Mouse (Mus musculus) forebrain, embryonic 16.5 days (tissue): Measurements from ENCODE around the gene Eif4ebp2. TPM values are rescaled to one million over a fixed set of nuclear protein-coding genes. Genes with fewer than 3 reads are reported as not detected.

Source experiments
- ATAC-seq: fragments of 200-750 bp; cut with Nextera tagmentation; 2 replicates; pipeline ENCODE4 v1.8.0; 2017; ENCODE audit warnings: mild to moderate bottlenecking, moderate library complexity
- H3K27ac ChIP-seq: fragments of 300-500 bp; sonication (generic); 2 replicates; pipeline ENCODE4 v1.5.1; 2014; ENCODE audit warnings: low read length, control low read depth
- H3K27me3 ChIP-seq: fragments of 300-500 bp; sonication (generic); replicated peaks from 2 replicates; pipeline ENCODE4 v1.6.1; 2014; ENCODE audit warnings: low read length; ENCODE audit not compliant: control insufficient read depth, insufficient read depth
- H3K36me3 ChIP-seq: fragments of 300-500 bp; sonication (generic); 2 replicates; pipeline ENCODE4 v1.6.1; 2014; ENCODE audit not compliant: control insufficient read depth, insufficient read depth
- H3K4me1 ChIP-seq: fragments of 300-500 bp; sonication (generic); replicated peaks from 2 replicates; pipeline ENCODE4 v1.6.1; 2014; ENCODE audit warnings: low read length; ENCODE audit not compliant: control insufficient read depth, insufficient read depth
- H3K4me2 ChIP-seq: fragments of 300-500 bp; sonication (generic); 2 replicates; pipeline ENCODE4 v1.6.1; 2014; ENCODE audit warnings: mild to moderate bottlenecking, low read length, control low read depth
- H3K4me3 ChIP-seq: fragments of 300-500 bp; sonication (generic); replicated peaks from 2 replicates; pipeline ENCODE4 v1.5.1; 2014; ENCODE audit warnings: mild to moderate bottlenecking, low read length, control low read depth
- H3K9ac ChIP-seq: fragments of 300-500 bp; sonication (generic); replicated peaks from 2 replicates; pipeline ENCODE4 v1.6.1; 2014; ENCODE audit warnings: low read depth, low read length, control low read depth
- H3K9me3 ChIP-seq: fragments of 300-500 bp; sonication (generic); 2 replicates; pipeline ENCODE4 v1.6.1; 2016; ENCODE audit warnings: low read length; ENCODE audit not compliant: control insufficient read depth
- WGBS: fragments of 180-500 bp; shearing (Covaris S2); extraction: QIAGEN DNeasy Blood & Tissue Kit; methylation state at CpG from one replicate; pipeline ENCODE4 v1.1.7; 2014; 5-methylcytosine and 5-hydroxymethylcytosine counted together
- polyA plus RNA-seq: library from polyadenylated mRNA; unstranded; fragments of >200 nt; fragmentation: Nextera tagmentation; extraction: Ambion mirVana; gene quantifications from 2 replicates; pipeline ENCODE4 v1.2.1, GENCODE M21; 2015

Eif4ebp2 gene
- 78.2 and 88.4 TPM in 2 replicates for polyA plus RNA-seq

- under 1% methylated on average over 34 of the region's 36 CpGs for WGBS
- Histone ChIP-seq H3K4me1 (peaks cover 27% of the 10 kb centered on the region), H3K36me3 (no peaks in the 10 kb centered on the region), H3K27ac (peak within 1 kb of the TSS; percentile 81), H3K9me3 (no peaks in the 10 kb centered on the region), H3K27me3 (no peaks in the 10 kb centered on the region), H3K4me3 (peak within 1 kb of the TSS; percentile 100), H3K4me2 (peak within 1 kb of the TSS; percentile 93), H3K9ac (peak within 1 kb of the TSS; percentile 96)
- ATAC-seq: peak; percentile 98
Observed at GRCm38 (mm10) chr10:61452645-61453044, at the start of gene Eif4ebp2. TSS of gene Eif4ebp2 (minus strand) at chr10:61452661.

- H3K9ac ChIP-seq: no peak overlapping the region
- H3K36me3 ChIP-seq: no peaks in the 10 kb centered on the region
- 40% methylated on average over 7 of the region's 7 CpGs for WGBS
- peaks cover 5% of the 10 kb centered on the region; the same call in 1 of the 2 replicates for H3K4me1 ChIP-seq
- H3K4me3 ChIP-seq: no peak overlapping the region
- H3K4me2 ChIP-seq: no peak overlapping the region
- no peak for ATAC-seq
- H3K27me3 ChIP-seq: no peaks in the 10 kb centered on the region
- H3K27ac ChIP-seq: no peak overlapping the region
- H3K9me3 ChIP-seq: no peaks in the 10 kb centered on the region
Observed at GRCm38 (mm10) chr10:61500756-61501155, 48.3 kb upstream of the Eif4ebp2 start.

GRCm38 (mm10) chr10:61499505-61500466 is 47.3 kb upstream of the Eif4ebp2 start:
- Histone ChIP-seq H3K4me2 (no peak overlapping the region), H3K27ac (no peak overlapping the region), H3K4me3 (no peak overlapping the region), H3K9me3 (no peaks in the 10 kb centered on the region), H3K4me1 (peaks cover 5% of the 10 kb centered on the region; the same call in 1 of the 2 replicates), H3K36me3 (no peaks in the 10 kb centered on the region), H3K27me3 (no peaks in the 10 kb centered on the region), H3K9ac (no peak overlapping the region)
- no peak for ATAC-seq
- whole genome bisulfite sequencing: 80% methylated on average over 20 of the region's 20 CpGs

- no peak overlapping the region for H3K4me2 ChIP-seq
- H3K36me3 ChIP-seq: no peaks in the 10 kb centered on the region
- H3K4me3 ChIP-seq: no peak overlapping the region
- H3K4me1 ChIP-seq: peaks cover 5% of the 10 kb centered on the region; the same call in 1 of the 2 replicates
- no peak; the same call in 1 of the 2 replicates for ATAC-seq
- no peaks in the 10 kb centered on the region for H3K27me3 ChIP-seq
- H3K27ac ChIP-seq: no peak overlapping the region
- H3K9me3 ChIP-seq: no peaks in the 10 kb centered on the region
- WGBS: 28% methylated on average over 9 of the region's 9 CpGs
- H3K9ac ChIP-seq: no peak overlapping the region
Observed at GRCm38 (mm10) chr10:61496231-61496630, 43.8 kb upstream of the Eif4ebp2 start.

GRCm38 (mm10) chr10:61495461-61495860 is 43.0 kb upstream of the Eif4ebp2 start:
- peaks cover 5% of the 10 kb centered on the region; the same call in 1 of the 2 replicates for H3K4me1 ChIP-seq
- H3K9ac ChIP-seq: no peak overlapping the region
- no peak overlapping the region for H3K27ac ChIP-seq
- H3K4me3 ChIP-seq: no peak overlapping the region
- no peaks in the 10 kb centered on the region for H3K9me3 ChIP-seq
- ATAC-seq: no peak
- no peak overlapping the region for H3K4me2 ChIP-seq
- WGBS: 34% methylated on average over 4 of the region's 4 CpGs
- no peaks in the 10 kb centered on the region for H3K36me3 ChIP-seq
- no peaks in the 10 kb centered on the region for H3K27me3 ChIP-seq

GRCm38 (mm10) chr10:61492040-61492439 is 39.6 kb upstream of the Eif4ebp2 start:
- peak; percentile 56; the same call in 1 of the 2 replicates for ATAC-seq
- 9% methylated on average over 11 of the region's 11 CpGs for WGBS
- Histone ChIP-seq H3K4me3 (no peak overlapping the region), H3K27me3 (no peaks in the 10 kb centered on the region), H3K27ac (no peak overlapping the region), H3K4me1 (peaks cover 5% of the 10 kb centered on the region; the same call in 1 of the 2 replicates), H3K36me3 (no peaks in the 10 kb centered on the region), H3K9ac (no peak overlapping the region), H3K4me2 (no peak overlapping the region), H3K9me3 (no peaks in the 10 kb centered on the region)

GRCm38 (mm10) chr10:61491573-61491972 is 39.1 kb upstream of the Eif4ebp2 start:
- Histone ChIP-seq H3K4me2 (no peak overlapping the region), H3K27me3 (no peaks in the 10 kb centered on the region), H3K4me1 (peaks cover 5% of the 10 kb centered on the region; the same call in 1 of the 2 replicates), H3K4me3 (no peak overlapping the region), H3K36me3 (no peaks in the 10 kb centered on the region), H3K9me3 (no peaks in the 10 kb centered on the region), H3K27ac (no peak overlapping the region), H3K9ac (no peak overlapping the region)
- 54% methylated on average over 8 of the region's 8 CpGs for WGBS
- no peak for ATAC-seq

GRCm38 (mm10) chr10:61488522-61489110 is 36.2 kb upstream of the Eif4ebp2 start:
- Histone ChIP-seq H3K27me3 (no peaks in the 10 kb centered on the region), H3K4me2 (no peak overlapping the region)

More at GRCm38 (mm10) chr10:61488522-61489110, 36.2 kb upstream of the Eif4ebp2 start:
- Histone ChIP-seq H3K9me3 (no peaks in the 10 kb centered on the region), H3K36me3 (no peaks in the 10 kb centered on the region), H3K4me1 (no peaks in the 10 kb centered on the region), H3K9ac (no peak overlapping the region), H3K27ac (no peak overlapping the region), H3K4me3 (no peak overlapping the region)
- ATAC-seq: no peak
- WGBS: 79% methylated on average over 6 of the region's 6 CpGs
